13 mouse cellular contexts compared by ENCODE assay signal in the genomic region with DNA sequence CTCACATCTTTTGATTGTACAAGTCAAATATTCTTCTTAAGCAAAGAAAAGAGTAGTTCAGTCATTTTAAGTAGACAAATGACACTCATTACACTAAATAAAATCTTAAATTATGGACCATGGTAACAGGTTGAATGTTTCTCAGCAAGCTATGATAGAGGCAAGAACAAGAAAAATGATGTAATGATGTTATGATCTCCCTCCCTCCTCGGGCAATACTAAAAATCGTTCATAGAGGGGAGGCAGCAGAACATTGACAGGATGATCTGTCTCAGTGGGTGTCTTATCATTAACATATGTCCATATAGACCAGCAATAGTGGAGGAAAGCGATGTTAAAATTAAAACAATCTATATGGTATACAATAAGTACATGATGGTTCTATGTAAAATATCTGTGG. TPM values are rescaled to one million over a fixed set of nuclear protein-coding genes. Genes with fewer than 3 reads are reported as not detected.
DNase-seq lines count a peak whose midpoint lies in the region; ATAC-seq and TF ChIP-seq lines count a peak whose summit lies in the region.
"Had no signal": no experiment of that assay in that cellular context is flagged by ENCODE, and none has a peak within 500 bp of the region (broad histone marks: within the 10 kb centered on the region; RNA-seq: fewer than 3 reads in every experiment).

No protein-coding gene starts in this region.

- no peaks in the 10 kb centered on the region for H3K36me3 ChIP-seq in hindbrain, embryonic 13.5 days
- H3K36me3 ChIP-seq in midbrain, embryonic 16.5 days (ENCODE audit: control insufficient read depth, insufficient read depth, low read length) = no peaks in the 10 kb centered on the region
- H3K36me3 ChIP-seq in lung, postnatal 0 days (ENCODE audit: insufficient read depth, low read length) = no peaks in the 10 kb centered on the region
- H3K36me3 ChIP-seq: heart, embryonic 15.5 days; intestine, embryonic 15.5 days; lung, embryonic 15.5 days had no signal

- H3K27ac ChIP-seq in hindbrain, embryonic 13.5 days = no peak overlapping the region
- H3K27ac ChIP-seq in midbrain, embryonic 16.5 days (ENCODE audit: low read length) = peak overlapping the region; percentile 61; the same call in 1 of the 2 replicates
- H3K27ac ChIP-seq in lung, postnatal 0 days (ENCODE audit: low read length) = no peak overlapping the region
- H3K27ac ChIP-seq: heart, embryonic 15.5 days; intestine, embryonic 15.5 days; lung, embryonic 15.5 days had no signal

- peak overlapping the region; percentile 57 for H3K4me2 ChIP-seq in hindbrain, embryonic 13.5 days
- peak overlapping the region; percentile 42 for H3K4me2 ChIP-seq in midbrain, embryonic 16.5 days (ENCODE audit: low read length)
- H3K4me2 ChIP-seq in lung, postnatal 0 days (replicated peaks; ENCODE audit: low read depth, low read length) = no peak overlapping the region
- H3K4me2 ChIP-seq: heart, embryonic 15.5 days; intestine, embryonic 15.5 days; lung, embryonic 15.5 days had no signal

- peaks cover 15% of the 10 kb centered on the region for H3K4me1 ChIP-seq in hindbrain, embryonic 13.5 days (replicated peaks)
- peaks cover 16% of the 10 kb centered on the region for H3K4me1 ChIP-seq in midbrain, embryonic 16.5 days (ENCODE audit: control insufficient read depth, insufficient read depth, low read length)
- no peaks in the 10 kb centered on the region for H3K4me1 ChIP-seq in lung, postnatal 0 days (ENCODE audit: insufficient read depth, low read depth, low read length)
- H3K4me1 ChIP-seq: heart, embryonic 15.5 days; intestine, embryonic 15.5 days; lung, embryonic 15.5 days had no signal

- WGBS in hindbrain, embryonic 13.5 days = 50% methylated on average over 3 of the region's 3 CpGs
- WGBS in midbrain, embryonic 16.5 days = 26% methylated on average over 3 of the region's 3 CpGs
- 71% methylated on average over 3 of the region's 3 CpGs for WGBS in lung, postnatal 0 days

- TF ChIP-seq EP300 in lung, postnatal 0 days (IDR thresholded peaks at IDR 0.05) = no peak

- no peak for TF ChIP-seq CTCF in lung, postnatal 0 days (IDR thresholded peaks at IDR 0.05)

- H3K4me3 ChIP-seq in hindbrain, embryonic 13.5 days = peak overlapping the region; percentile 48
- peak overlapping the region; percentile 49 for H3K4me3 ChIP-seq in midbrain, embryonic 16.5 days (ENCODE audit: low read depth, low read length)
- H3K4me3 ChIP-seq in lung, postnatal 0 days (ENCODE audit: low read depth, low read length) = no peak overlapping the region
- H3K4me3 ChIP-seq: heart, embryonic 15.5 days; intestine, embryonic 15.5 days; lung, embryonic 15.5 days had no signal

- ATAC-seq in hindbrain, embryonic 13.5 days (ENCODE audit: low FRiP score) = no peak
- ATAC-seq in midbrain, embryonic 16.5 days = no peak
- ATAC-seq in lung, postnatal 0 days = no peak
- ATAC-seq: intestine, embryonic 15.5 days had no signal

- peak overlapping the region; percentile 74 for H3K9ac ChIP-seq in hindbrain, embryonic 13.5 days
- H3K9ac ChIP-seq in midbrain, embryonic 16.5 days (ENCODE audit: low read depth, low read length) = peak overlapping the region; percentile 68
- no peak overlapping the region for H3K9ac ChIP-seq in lung, postnatal 0 days (replicated peaks; ENCODE audit: low read depth)
- H3K9ac ChIP-seq: heart, embryonic 15.5 days; intestine, embryonic 15.5 days; lung, embryonic 15.5 days had no signal

- peak; percentile 17 for DNase-seq in layer of hippocampus, adult 11-12 months (ENCODE audit: low spot score)
- no peak for DNase-seq in layer of hippocampus, adult 9-11 months
- DNase-seq in cerebellum, adult 9-11 months = peak; percentile 61
- no peak for DNase-seq in lung, postnatal 0 days (ENCODE audit: low spot score)
- DNase-seq in spleen, adult 12 weeks (ENCODE audit: low spot score) = no peak
- no peak for DNase-seq in thymus, postnatal 36 days
- DNase-seq: gastrocnemius, postnatal 36 days; kidney, postnatal 36 days had no signal

- no peaks in the 10 kb centered on the region for H3K9me3 ChIP-seq in hindbrain, embryonic 13.5 days
- H3K9me3 ChIP-seq in midbrain, embryonic 16.5 days (replicated peaks; ENCODE audit: control insufficient read depth, low read length, poor library complexity, severe bottlenecking) = no peaks in the 10 kb centered on the region
- no peaks in the 10 kb centered on the region for H3K9me3 ChIP-seq in lung, postnatal 0 days (ENCODE audit: low read length)
- H3K9me3 ChIP-seq: heart, embryonic 15.5 days; intestine, embryonic 15.5 days; lung, embryonic 15.5 days had no signal

- no peaks in the 10 kb centered on the region for H3K27me3 ChIP-seq in hindbrain, embryonic 13.5 days
- no peaks in the 10 kb centered on the region for H3K27me3 ChIP-seq in midbrain, embryonic 16.5 days (ENCODE audit: control insufficient read depth, insufficient read depth, low read depth, low read length)
- H3K27me3 ChIP-seq in lung, postnatal 0 days (replicated peaks; ENCODE audit: insufficient read depth, low read length) = no peaks in the 10 kb centered on the region
- H3K27me3 ChIP-seq: heart, embryonic 15.5 days; intestine, embryonic 15.5 days; lung, embryonic 15.5 days had no signal

RNA-seq across cellular contexts. Expression of a gene that starts 2.1 kb away (rescaled TPM):
- polyA plus RNA-seq in hindbrain, embryonic 13.5 days (2015; fragmentation: Nextera tagmentation; extraction: Ambion mirVana) = 347 and 359 TPM in 2 replicates
- 649 and 676 TPM in 2 replicates for polyA plus RNA-seq in midbrain, embryonic 16.5 days (2015; fragmentation: Nextera tagmentation; extraction: Ambion mirVana)
- polyA plus RNA-seq in lung, postnatal 0 days (2015; fragmentation: Nextera tagmentation; extraction: Ambion mirVana) = 18.2 and 21.4 TPM in 2 replicates

Comparison
In these comparisons a context has a peak if more than half of its experiments do, and no peak if none do; other contexts are left out.
1. DNase-seq: peak in layer of hippocampus, adult 11-12 months (single experiment) and cerebellum, adult 9-11 months (single experiment); none in layer of hippocampus, adult 9-11 months (single experiment), lung, postnatal 0 days (single experiment), spleen, adult 12 weeks (single experiment) and thymus, postnatal 36 days (0 of 2).
2. RNA of a gene that starts 2.1 kb away (polyA plus RNA-seq): 649 to 676 TPM in midbrain, embryonic 16.5 days and 347 to 359 TPM in hindbrain, embryonic 13.5 days; 18.2 to 21.4 TPM in lung, postnatal 0 days; every median in the first group is over 10 times any median in the second.